Mouse (Mus musculus): ENCODE results near the gene Gm42791.

Gene Gm42791

GRCm38 (mm10) chr5:149006362-149007294 is 11.7 kb upstream of the Gm42791 start:
- peak; percentile 97 for DNase-seq

DNA sequence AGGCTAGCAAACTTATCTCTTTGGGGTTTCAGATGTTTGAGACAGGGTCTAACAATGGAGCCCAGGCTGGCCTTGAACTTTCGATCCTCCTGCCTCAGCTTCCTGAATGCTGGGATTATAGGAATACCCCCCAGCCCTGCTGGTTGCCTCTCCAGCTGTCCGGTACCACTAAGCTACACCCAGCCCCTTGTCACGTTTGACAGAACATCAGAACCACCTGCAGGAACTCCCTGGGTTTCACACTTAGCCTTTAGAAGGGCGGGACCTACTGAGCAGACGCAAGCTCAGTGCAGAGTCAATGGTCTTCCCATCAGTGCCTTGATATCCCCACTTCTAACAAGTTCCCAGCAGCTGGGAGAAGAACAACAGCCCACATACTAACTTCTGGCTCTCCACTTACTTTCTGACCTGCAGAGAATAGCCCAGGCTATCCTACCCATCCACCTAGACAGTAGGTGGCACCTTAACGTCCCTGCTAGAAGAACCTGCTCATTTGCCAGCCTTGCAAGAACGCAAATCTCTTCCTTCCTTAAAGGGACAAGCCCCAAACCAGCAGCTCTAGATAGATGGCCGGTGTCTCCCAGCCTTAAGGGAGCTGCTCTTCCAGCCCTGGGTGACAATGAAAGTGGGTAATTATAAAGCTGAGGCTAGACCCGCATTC is 10.9 kb upstream of the Gm42791 start:
- DNase-seq = peak; percentile 31

DNA sequence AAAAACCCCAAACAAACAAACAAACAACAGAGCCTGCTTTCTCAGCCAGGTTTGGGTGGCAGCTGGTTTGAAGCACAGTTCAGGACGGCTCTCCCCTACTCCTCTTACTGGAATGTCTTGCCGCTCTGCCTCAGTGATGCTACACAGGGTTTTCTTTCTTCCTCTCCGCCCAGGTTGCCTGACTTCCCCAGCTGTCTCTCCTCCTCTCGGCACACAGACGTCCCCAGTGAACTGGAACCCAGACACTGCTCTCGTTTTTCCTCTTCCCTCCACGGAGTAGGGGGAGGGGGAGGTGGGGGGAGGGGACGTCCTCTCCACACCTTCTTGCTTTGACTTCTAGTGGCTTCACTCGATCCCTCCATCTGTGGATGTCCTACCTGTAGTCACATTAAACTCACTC is 10.1 kb upstream of the Gm42791 start:
- peak; percentile 59 for DNase-seq

DNA sequence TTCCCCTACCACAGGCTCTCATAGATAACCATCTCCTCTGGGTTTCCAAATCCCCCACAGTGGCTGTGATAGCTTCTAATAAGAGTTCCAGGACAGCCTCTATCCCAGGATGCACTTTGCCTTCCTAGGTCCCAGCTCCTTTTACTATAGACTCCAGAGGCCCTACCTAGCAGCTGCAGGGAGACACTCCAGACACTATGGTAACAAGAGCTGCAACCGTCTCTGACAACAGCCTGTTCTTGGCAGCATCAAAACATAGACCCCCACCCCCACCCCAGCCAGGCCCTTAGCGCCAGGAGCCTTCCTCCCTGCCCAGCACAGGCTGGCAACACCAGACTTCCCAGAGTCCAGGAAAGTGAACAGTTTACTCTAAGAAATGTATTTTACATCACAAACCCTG is 8.2 kb upstream of the Gm42791 start:
- DNase-seq = no peak

DNA sequence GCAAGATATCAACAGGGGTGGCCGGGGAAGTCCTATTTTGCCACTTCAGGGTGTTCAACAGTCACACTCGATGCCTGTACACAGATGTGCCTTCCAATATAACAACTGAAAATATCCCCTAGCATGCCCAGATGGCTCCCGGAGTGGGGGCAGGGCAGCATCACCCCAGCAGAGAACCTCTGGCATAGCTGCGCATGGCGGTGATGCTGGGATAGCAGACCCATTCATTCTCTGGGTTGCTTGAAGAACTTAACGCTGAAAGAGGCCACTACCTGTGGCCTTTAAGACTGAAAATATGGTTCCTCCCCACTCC is 7.8 kb upstream of the Gm42791 start:
- no peak for DNase-seq

GRCm38 (mm10) chr5:149002034-149002802 is 7.3 kb upstream of the Gm42791 start:
- no peak for DNase-seq

DNA sequence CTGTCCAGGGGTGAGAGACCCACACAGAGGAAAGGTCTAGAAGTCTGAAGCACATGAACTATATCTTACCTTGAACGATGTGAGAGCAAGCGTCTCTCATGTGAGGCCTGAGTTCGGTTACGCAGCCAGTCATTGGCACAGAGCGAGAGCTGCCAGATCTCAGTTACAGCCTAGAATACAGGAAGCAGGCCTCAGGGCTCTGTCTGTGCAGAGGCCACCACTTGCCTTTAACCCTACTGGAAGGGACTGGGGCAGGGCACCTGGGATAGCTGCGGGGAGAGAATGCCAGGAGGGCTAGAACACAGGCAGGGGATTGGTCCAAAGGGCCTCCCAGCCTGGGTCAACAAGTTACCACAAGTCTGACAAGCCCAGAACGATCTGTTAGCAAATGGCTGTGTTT is 4.9 kb upstream of the Gm42791 start:
- DNase-seq = peak; percentile 40

GRCm38 (mm10) chr5:148998512-148998911 is 3.6 kb upstream of the Gm42791 start:
- DNase-seq = no peak

GRCm38 (mm10) chr5:148996709-148997037 is 1.7 kb upstream of the Gm42791 start:
- peak; percentile 51 for DNase-seq

DNA sequence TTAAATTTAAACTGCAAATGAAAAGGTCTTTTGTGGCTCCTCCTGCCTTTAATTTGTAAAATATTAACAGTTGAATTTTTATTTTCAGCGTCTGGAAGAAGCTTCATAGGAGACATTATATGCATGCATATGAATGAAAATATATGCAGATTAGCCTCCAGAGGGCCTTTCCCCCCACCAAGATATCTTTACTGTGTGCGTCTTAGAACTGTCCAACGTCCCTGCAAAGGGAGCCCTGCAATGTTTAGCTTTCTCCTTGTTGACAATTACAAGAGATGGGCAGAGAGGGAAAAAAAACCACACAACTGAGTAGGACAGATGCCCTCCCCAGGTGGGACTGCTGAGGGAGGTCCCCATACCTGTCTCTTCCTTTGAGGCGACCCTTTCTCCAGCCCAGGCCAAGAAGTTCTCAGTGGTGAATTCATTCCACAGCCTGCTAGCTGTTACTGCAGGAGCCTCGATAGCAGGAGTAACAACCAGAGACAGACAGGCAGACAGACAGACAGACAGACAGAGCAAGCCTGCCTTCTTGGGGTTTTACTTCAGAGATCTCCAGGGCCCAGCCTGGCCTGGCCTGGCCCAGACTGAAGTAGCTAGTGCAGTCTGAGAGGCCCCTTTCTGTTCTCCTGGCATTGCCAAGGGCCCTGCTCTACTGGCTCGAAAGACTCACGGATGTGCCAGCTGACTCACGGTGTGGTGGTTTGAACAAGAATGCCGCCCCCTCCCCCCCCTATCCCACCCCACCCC is 1.2 kb upstream of the Gm42791 start:
- DNase-seq = peak; percentile 56

DNA sequence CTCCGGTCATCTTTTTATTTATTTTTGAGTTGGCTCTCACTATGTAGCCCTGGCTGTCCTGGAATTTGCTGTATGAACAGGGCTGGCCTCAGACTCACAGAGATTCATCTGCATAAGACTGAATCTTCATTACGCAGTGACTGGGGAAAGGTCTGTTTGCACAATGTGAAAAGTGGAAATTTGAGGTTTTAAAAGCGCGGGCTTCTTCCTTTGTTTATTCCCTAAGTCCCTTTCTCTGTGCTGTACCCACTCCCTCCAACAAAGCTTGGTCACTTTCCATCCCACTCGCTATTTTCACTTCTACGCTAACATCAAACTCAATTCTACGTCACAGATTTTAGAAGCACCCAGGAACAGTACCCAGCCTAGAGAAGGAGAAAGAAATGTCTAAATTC is 639 bp downstream of the Gm42791 start:
- DNase-seq = no peak

- DNase-seq = no peak
Measured at GRCm38 (mm10) chr5:148992598-148992997, 2.3 kb downstream of the Gm42791 start.

DNA sequence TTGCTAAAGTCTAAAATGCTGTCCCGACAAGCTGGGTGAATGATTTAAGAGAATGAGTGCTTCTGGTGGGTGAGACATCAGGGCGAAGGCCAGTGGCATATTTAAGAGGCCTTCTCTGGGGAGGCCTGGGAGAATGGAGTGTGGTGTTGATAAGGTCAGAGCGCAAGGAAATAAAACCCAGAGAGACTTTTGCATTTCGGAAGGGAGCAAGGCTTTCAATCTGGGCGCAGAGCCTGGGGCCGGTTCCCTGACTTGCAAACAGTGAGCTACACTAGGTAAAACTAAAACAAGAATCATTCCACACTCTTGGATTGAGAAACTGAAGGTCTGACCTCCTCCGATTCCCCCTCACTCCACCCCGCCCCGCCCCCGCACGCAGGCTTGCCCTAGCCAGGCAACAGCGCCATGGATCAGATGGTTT is 4.0 kb downstream of the Gm42791 start:
- no peak for DNase-seq

DNA sequence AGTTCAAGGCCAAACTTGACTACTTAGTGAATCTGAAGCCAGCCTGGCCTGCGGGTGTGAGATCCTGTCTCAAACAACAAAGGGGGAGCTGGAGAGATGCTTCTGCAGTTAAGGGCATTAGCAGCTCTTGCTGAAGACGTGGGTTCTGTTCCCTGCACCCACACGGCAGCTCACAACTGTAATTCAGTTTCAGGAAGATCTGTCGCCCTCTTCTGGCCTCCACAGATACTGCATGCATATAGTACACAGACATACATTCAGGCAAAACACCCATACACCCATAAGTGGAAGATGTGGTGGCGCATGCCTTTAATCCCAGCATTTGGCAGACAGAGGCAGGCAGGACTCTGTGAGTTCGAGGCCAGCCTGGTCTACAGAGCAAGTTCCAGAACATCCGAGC is 5.5 kb downstream of the Gm42791 start:
- DNase-seq = peak; percentile 53

DNA sequence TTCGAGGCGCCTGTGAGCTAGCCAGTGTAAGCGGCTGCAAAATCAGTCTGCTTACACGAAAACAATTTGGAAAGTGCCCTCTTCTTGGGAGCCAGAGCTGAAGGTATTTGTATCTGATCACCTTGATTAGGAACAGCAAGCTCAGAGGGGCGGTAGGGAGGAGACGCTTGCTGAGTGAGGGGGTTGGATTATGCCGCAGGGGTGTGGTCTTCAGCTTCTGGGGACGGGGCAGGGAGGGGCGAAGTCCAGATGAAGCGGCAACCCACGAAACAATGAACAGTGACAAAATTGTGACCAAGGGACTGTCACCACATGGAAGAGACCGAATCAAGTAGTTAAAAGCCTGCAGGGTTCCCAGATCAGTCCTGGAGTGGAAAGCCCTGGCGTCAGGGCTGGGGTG is 10.0 kb downstream of the Gm42791 start:
- DNase-seq = no peak

DNA sequence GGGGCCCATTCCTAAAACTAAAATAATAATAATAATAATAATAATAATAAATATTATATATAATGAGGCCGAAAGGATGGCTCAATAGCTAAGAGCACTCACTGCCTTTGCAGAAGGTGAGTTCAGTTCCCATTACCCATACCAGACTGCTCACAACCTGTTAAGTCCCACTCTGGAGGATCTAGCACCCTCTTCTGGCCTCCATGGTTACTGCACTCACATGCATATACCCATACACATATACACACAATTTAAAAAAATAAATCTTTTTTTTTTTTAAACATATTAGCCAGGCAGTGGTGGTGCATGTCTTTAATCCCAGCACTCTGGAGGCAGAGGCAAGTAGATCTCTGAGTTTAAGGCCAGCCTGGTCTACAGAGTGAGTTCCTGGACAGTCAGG is 11.3 kb downstream of the Gm42791 start:
- peak; percentile 34 for DNase-seq

DNA sequence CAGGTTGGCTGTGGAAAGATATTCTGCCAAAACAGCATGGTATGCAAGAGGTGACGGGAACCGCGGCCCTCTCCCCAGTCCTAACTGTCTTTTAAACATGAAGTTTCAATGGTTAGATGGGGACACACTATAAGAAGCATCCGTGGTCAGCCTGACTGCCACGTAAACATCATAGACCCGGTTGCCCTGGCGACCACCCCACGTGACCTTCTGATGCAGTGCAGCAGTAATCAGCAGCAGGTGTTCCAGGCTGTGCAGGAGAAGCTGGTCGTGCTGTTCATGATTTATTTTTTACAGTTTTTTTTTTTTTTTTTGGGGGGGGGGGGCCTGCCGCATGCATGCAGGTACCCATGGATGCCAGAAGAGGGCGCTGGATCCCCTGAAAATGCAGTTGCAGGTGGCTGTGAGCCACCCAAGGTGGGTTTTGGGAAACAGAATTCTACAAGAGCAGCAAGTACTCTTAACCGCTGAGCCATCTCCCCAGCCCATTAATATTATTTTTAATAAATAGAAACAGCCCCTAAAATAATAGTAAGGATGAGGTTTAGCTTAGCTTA is 11.8 kb downstream of the Gm42791 start:
- peak; percentile 46 for DNase-seq

GRCm38 (mm10) chr5:148982396-148982795 is 12.6 kb downstream of the Gm42791 start:
- DNase-seq = no peak

DNA sequence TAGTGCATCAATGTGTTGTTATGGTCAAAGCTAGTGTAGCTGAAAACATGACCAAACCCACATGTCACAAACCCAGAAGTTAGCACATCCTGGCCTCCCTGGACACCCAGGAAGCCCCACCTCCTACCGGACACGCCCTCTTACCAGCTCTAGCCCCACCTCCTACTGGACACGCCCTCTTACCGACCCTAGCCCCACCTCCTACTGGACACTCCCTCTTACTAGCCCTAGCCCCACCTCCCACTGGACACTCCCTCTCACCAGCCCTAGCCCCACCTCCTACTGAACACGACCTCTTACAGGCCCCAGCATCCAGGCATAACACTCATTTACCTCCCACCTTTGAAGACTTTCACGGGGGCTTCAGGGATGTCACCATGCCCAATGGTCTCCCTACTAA is 14.3 kb downstream of the Gm42791 start:
- DNase-seq = no peak

- peak; percentile 62 for DNase-seq
Measured at GRCm38 (mm10) chr5:148978458-148979165, 16.3 kb downstream of the Gm42791 start.

GRCm38 (mm10) chr5:148977698-148978457 is 17.1 kb downstream of the Gm42791 start:
- DNase-seq = peak; percentile 70

Measured in thymus, postnatal 14 days (tissue).